ENCODE assay signal across 21 mouse cellular contexts in genomic region chr4:139291099-139291498, GRCm38 (mm10). TPM values are rescaled to one million over a fixed set of nuclear protein-coding genes. Genes with fewer than 3 reads are reported as not detected.
A peak's percentile ranks its signal among the peaks of the same experiment; 100 is the strongest.
DNase-seq lines count a peak whose midpoint lies in the region; TF ChIP-seq lines count a peak whose summit lies in the region.
"Had no signal": no experiment of that assay in that cellular context is flagged by ENCODE, and none has a peak within 500 bp of the region (broad histone marks: within the 10 kb centered on the region; RNA-seq: fewer than 3 reads in every experiment).

No protein-coding gene starts in this region.

- H3K27ac ChIP-seq in left cerebral cortex, adult 2 months: peak overlapping the region; percentile 67
- H3K27ac ChIP-seq: embryonic facial prominence, embryonic 12.5 days; forebrain, embryonic 13.5 days; forebrain, embryonic 15.5 days had no signal

- no peak for DNase-seq in left cerebral cortex, adult 2 months (ENCODE audit: extremely low spot score in 1 of 2, low spot score in 2 of 2)
- no peak for DNase-seq in left cerebral cortex, adult 11 months (ENCODE audit: low spot score)
- DNase-seq in right cerebral cortex, postnatal 25 days: peak; percentile 52
- no peak for DNase-seq in right cerebral cortex, postnatal 14 days
- peak; percentile 63 for DNase-seq in brain, adult 2 months (ENCODE audit: low read depth, low spot score)
- DNase-seq in telencephalon, adult 2 months (ENCODE audit: low read depth, low spot score): peak; percentile 40
- no peak for DNase-seq in c-Kit-positive CD71-positive TER-119-positive erythroid progenitor cells, embryonic 14.5 days (ENCODE audit: low spot score)
- DNase-seq: adrenal gland, adult 2 months; adrenal gland, postnatal 10 days; adrenal gland, postnatal 25 days; cerebellum, adult 11 months; cerebellum, adult 18-20 months; cerebellum, adult 8-10 months; cerebellum, adult 9-11 months; cerebellum, postnatal 14 days; cerebellum, postnatal 36 days; embryo, embryonic 11 days; forebrain, postnatal 0 days had no signal

- intact Hi-C loops in left cerebral cortex, adult 2 months (cut with DNase I): no loop called here

- no peak for TF ChIP-seq CTCF in left cerebral cortex, adult 2 months (IDR thresholded peaks at IDR 0.05)

- no peak overlapping the region for H3K4me3 ChIP-seq in left cerebral cortex, adult 2 months
- H3K4me3 ChIP-seq: embryonic facial prominence, embryonic 12.5 days; forebrain, embryonic 13.5 days; forebrain, embryonic 15.5 days had no signal

RNA-seq across cellular contexts. Expression of gene Pqlc2, which starts 19.4 kb away (rescaled TPM):
- total RNA-seq in left cerebral cortex, adult 2 months (2021): 10 to 100 TPM; 13.3 to 13.9 TPM

RNA-seq across cellular contexts. Expression of gene Akr7a5, which starts 19.4 kb away (rescaled TPM):
- 10 to 100 TPM; 27.2 to 27.9 TPM for total RNA-seq in left cerebral cortex, adult 2 months (2021)

Comparison
In these comparisons a context has a peak if more than half of its experiments do, and no peak if none do; other contexts are left out.
1. DNase-seq: peak in right cerebral cortex, postnatal 25 days (single experiment), brain, adult 2 months (single experiment) and telencephalon, adult 2 months (single experiment); none in left cerebral cortex, adult 2 months (0 of 2), left cerebral cortex, adult 11 months (single experiment), right cerebral cortex, postnatal 14 days (single experiment) and c-Kit-positive CD71-positive TER-119-positive erythroid progenitor cells, embryonic 14.5 days (single experiment).